Mouse (Mus musculus): ENCODE results near the gene Ttc41.

The Ttc41 gene

DNA sequence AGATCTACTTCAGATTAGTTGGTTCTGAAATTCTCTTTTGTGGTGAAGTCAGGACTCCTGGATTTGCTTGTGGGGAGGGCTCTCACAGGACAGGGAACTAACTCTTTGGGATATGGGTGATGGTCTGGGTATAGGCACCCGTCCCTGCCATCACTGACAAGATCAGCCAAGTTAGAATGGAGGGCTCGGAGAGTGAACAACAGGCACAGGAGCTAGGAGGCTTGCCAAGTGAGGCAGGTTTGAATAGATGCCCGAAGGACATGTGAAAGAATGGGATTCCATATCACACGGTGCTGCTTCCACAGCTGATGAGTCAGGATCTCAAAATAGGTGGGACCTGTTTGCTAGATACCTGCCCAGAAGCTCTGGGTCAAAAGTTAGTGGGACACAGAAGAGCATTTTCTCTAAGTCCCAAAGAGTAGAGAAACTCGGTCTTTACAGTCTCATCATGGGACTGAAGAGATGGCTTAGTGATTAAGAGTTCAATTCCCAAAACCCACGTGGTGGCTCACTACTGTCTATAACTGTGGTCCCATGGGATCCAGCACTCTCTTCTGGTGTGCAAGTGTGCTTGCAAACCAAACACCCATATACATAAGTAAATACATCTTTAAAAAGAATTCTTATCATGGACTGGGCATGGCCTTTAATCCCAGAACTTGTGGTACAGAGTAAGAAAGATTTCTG is 50.3 kb downstream of the Ttc41 start:
- DNase-seq (ENCODE audit: low spot score in 2 of 2) = no peak

DNA sequence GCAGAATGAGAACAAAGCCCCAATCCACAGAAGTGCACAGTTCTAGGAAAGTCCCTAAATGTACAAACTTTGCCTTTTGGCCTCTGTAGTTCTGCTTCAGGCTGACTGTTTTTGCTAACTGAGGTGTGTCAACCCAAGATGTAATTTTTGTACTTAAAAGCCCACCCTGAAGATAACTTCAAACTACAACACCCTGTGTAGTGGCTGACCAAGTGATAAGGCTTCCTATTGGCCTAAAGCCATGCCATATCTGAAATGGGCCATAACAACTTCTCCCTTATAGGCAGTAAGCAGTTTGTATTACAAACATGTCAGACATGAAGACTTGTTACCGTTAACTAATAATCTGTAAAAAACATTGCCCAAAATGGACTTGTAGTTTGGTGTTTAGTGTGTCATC is 52.1 kb downstream of the Ttc41 start:
- no peak for DNase-seq (ENCODE audit: low spot score in 2 of 2)

DNA sequence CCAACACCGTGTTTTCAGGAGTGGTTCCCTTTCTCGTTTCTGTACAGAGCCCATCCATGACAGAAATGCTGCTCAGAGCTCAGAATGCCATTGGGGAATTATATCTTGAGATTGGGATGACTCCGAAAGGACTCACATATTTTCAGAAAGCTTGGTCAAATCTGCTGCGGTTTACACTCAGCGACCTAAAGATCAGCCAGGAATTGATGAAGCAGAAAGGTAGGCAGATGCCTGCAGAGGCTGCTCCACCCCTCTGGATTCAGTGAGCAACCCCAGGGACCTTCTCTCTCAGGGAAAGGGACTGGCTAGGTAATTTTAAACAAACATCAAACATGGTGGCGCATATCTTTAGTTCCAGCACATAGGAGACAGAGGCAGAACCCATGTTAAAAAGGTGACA is 52.6 kb downstream of the Ttc41 start:
- DNase-seq (ENCODE audit: low spot score in 2 of 2) = no peak

DNA sequence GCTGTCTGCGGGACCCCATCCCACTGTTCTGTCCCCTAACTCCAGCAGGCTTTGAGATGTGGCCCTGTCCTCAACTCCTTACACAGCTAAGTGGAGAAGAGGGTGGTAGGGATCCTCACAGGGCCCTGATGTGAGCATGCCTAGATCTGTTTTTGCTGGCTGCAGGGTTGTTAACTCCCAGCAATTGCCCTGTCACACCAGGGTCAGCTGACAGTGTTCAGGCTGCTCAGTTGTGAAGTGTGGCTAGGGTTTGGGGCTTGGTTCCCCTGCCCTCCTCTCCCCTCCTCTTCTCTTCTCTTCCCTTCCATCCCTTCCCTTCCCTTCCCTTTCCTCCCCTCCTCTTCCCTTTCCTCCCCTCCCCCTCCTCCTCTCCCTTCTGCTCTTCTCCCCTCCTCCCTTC is 55.6 kb downstream of the Ttc41 start:
- no peak for DNase-seq (ENCODE audit: low spot score in 2 of 2)

DNA sequence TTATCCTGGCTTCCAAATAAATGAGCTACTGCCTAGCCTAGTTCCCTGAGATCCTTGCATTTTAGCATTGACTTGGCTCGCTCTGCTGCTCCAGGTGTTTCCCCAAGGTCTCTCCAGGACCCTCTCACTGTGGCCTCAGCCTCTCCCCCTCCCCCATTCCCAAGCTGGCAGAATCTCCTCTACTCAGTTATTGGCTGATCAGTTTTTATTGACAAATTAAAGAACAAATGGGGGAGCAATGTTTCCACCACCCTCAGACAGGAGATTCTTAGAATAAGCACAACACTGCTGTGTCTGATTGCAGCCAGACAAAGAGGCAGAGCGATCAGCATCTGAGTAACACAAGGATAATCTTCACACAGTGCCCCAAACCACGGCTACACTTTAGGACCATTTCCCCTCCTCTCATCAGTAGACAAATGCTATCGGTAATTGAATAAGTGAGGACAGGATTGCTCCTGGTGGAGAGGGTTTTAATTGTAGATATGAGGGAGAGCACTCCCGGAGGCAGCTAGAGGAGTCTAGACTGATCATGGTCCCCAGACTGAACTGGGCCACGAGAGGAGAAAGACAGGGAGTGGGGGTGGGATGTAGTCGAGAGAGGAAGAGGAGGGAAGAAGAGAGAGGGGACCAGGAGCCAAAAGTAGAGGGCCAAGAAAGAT is 56.2 kb downstream of the Ttc41 start:
- DNase-seq (ENCODE audit: low spot score in 2 of 2) = no peak

DNA sequence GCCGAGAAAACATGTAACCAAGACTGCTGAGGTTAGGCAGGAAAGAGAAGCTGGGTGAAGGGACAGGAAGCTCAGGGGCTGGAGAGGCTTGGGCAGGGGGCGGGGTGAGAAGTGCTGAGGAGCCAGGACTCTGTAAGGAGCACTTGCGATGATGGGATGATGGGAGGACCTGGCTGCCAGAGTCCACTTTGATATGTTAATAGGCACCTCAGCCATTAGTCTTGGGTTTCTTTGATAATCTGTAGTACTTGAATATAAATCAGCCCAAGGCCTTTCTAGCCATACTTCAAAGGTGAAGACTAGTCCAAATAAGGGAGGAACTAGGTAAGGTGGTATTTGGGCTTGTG is 56.7 kb downstream of the Ttc41 start:
- DNase-seq (ENCODE audit: low spot score in 2 of 2) = no peak

DNA sequence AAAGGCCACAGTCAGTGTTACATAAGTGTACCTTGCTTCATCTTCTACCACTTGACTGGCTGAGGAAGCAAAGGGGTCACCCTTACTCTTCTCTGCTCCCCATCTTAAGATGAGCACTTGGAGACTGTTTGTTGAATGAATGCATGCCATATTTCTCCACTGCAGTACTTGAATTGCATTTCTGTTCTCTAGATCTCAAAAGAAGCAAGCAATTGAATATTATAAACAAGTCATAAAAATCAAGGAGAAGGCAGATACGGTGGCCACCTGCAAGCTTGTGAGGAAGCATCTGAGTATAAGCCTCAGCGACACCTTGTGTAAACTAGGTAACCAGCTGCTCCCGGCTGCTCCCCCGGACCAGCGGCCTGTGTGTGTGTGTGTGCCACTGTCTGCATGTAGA is 58.1 kb downstream of the Ttc41 start, which contains the start of gene Gm49358:
Gene Gm49358, plus strand, starts transcription at position 301 of the 400 bp plus-strand sequence.
- no peak for DNase-seq (ENCODE audit: low spot score in 2 of 2)

DNA sequence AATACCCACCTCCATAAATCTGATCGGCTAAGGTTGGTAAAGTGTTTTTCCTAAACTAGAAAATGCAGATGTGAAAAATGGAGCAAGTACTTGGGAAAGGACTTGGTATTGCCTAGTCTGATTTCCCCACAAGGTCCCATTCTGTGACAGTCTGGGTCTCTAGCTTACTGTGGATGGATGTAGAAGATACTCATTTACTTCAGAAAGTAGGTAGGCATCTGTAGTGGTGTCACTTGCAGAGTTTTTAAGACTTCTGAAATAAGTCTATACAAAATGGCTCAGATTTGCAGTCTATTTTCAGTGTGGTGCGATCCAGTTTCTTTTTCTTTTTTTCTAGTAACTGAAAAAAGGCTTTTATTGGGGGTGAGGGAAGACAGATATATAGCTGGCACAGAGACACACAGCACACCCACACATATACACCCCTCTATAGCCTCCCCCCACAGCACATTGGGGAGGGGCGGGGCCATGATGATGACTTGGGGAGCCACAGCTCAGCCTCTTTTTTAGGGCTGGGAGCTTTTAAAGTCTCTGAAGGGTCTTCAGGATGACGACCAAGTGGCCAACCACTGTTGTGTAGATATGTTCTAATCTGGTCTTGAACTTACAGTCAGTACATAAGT is 59.8 kb downstream of the Ttc41 start:
- DNase-seq (ENCODE audit: low spot score in 2 of 2) = no peak

DNA sequence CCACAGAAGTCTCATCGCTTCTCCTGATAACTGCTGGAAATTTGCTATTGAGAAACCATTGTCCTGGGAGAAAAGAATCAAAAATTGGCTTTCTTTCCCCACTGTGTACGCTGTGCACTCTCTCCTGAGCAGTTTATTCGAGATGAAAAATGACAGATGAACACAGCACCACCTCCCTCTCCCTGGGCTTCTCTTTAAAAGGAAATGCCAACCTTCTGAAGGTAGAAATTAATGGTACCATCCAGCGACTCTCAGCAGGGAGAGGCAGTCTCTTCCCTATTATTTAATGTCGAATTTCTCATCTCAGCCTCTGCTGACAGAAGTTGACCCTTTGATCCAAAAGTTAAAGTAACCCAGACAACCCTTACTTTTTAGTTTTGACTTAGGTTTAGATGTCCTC is 63.6 kb downstream of the Ttc41 start:
- no peak for DNase-seq (ENCODE audit: low spot score in 2 of 2)

DNA sequence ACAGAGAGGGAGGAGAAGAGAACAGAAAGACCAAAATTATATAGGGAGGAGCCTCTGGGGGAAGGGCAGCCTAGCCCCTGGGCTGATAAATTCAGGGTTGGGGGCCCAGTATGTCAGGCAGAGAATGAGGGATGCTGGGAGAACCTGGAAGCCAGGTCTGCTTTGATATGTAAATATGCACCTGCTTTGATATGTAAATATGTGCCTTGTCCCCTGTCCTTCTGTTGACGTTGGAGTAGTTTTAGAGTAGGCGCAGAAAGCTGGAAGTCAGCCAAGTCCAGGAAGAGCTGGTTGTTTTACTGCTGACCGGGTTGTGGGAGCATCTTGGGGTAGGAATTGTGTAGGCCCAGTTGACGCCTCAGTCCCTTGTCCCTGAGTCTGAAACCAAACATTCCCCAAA is 64.2 kb downstream of the Ttc41 start:
- DNase-seq (ENCODE audit: low spot score in 2 of 2) = no peak

DNA sequence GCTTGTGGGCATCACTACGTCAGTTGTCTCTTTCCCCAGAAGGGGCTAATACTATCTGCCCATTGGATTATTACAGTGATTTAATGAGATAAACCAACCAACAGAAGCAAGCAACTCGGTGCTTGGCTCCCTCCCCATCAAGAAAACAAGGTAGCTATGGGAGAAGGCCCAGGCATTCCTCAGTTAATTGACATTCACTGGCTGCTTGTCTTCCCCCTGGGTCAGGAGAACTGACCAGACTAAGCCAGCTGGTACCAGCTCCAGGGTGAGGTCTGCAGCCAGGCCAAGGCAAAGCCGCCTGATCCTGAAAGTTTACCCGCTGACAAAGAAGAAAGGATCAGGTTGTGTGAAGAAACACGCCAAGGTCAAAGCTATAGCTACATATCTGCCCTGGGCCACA is 66.1 kb downstream of the Ttc41 start:
- DNase-seq (ENCODE audit: low spot score in 2 of 2) = no peak

DNA sequence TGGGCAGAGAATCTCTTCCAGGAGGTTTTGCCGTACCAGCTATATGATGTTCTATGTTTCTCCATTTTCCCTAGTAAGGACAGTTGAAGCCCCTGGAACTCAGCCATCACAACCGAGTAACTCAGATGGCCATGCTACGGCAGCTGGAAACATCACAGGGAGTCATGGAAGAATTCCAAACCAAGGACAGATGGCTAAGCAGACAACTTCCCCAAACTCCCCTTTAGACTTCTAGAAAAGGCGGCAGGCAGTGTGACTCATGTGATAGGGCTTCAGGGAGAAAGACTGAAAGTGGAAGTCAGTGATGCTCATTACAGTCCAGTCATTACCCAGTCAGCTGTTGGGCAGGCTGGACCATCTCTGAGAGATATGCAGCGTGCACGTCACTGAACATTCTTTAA is 66.6 kb downstream of the Ttc41 start:
- DNase-seq (ENCODE audit: low spot score in 2 of 2) = no peak

DNA sequence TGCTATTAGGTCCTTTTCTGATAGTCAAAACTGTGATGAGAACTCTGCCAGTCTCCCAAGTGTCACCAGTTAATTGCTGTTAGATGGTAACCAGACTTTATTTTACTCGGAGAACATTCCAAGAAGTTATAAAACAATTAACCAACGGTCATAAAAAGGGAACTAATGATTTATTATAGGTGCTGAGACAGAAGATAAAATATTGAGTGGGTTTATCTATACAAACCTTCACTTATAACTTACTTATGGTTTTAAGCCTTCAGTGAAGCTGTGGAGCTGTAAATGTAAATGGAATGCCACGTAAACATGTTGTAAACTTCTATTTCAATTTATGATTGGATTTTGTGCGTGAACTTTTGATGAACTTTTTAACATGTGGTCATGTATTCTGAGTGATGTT is 67.7 kb downstream of the Ttc41 start:
- no peak for DNase-seq (ENCODE audit: low spot score in 2 of 2)

DNA sequence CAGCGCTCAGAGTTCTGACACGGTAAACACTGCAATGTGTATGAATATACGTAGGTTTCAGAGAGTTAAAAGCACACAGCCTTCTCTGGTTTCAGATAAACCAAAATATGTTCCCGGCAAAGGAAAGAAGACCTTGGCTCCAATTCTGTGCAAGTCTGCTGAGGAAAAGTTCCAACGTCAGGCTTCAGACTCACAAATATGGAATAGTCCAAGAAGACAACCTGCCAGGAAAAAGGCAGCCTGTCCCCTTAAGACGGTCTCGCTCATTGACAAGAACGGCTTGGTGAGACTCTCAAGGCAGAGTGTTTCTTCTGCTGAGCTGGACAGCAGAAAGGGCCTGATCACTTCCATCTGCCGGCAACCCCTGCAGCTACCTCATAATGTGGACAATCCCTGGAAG is 70.7 kb downstream of the Ttc41 start:
- no peak for DNase-seq (ENCODE audit: low spot score in 2 of 2)

DNA sequence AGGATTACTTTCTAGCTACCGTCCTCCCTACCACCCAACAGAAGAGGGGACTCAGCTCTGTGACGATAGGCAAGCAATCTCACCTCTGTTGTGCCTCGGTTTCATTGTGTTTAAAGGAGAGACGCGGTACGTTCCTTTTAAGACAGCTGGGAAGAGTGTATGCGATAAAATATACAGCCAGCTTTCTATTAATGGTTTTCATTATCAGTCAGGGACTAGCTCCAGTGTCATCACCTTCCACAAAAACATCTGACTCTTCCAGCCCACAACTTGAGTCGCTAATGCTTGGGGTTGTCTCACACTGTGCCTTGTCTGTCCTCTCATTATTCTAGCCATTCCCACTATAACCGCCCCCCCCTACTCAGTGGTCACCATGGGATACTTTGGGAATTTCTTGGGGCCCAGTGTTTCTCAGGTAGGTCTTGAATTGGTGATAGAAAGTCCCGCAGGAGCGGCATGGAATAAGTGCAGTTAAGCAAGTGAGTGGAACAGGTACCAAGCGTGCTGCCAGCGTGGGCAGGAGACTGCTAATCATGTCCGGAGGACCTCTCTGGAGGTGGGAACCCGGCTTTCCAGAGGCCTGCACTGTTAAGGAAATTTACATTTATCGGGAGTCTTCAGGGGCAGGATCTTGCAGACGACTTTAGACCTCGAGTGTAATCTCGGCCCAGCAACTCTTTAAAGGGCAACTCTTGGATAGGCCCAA is 72.2 kb downstream of the Ttc41 start:
- DNase-seq (ENCODE audit: low spot score in 2 of 2) = peak in 1 of 2 experiments; percentile 14

DNA sequence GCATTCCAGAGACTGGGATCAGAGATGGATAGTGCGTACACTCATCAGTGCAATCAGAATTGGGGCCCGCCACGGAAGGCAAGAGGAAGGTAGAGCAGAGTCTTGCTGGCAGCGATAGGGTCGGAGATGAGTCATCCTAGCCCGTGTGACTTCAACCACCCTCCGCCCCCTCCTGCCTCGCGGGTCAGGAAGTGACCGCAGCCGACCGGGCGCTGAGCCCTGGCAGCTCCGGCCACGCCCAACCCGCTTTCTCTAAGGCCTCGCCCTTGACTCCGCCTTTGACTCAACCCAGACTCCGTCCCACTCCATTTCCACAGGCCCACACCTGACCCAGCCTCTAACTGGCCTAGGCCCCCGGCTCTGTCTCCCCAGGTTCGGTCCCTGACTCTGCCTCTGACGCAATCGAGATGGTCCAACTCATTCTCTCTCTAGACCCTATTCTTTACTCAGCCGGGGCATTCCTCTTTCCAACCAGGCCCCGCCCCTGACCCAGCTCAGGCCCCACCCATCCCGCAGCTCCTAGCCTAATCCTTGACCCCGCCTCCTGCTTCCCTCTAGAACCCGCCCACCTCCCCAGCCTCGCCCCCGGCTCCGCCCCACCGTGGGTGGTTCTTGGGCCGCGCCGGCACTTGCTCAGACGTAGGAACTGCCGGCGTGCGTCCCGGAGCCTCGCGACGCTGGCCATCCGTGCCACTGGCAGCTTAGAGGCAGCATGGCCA is 72.9 kb downstream of the Ttc41 start, which contains the start of gene Nt5dc3:
Gene Nt5dc3, plus strand, starts transcription at position 608 of the 719 bp plus-strand sequence.
- peak; percentile 96 for DNase-seq (ENCODE audit: low spot score in 2 of 2)

DNA sequence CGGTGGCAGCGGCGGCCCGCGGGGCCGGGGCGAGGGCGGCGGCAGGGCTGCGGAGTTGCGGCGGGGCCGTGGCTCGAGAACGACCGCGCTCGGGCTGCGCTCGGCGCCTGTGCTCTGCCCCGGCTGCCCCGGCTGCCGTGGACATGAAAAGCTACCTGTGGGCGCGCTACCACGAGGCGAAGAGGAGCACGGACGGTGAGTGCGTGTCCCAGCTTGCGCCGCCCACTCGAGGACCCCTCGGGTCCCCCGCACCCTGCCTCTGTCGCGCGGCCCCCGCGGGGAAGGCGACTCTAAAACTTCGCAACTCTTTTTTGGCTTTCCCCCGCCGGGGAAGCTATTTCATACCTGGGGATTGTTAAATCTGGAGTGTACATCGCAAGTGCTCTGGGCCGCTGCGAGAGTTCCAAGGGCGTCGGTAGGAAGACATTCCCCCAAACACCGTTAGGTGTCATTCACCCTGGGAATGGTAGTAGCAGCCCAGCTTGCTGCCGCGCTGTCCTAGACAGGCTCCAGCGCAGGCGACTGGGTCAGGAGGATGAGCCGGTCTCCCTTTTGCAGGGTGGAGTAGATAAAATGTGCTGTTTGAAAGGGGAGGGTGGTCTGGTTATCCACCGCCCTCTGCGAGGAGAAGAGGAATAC is 73.6 kb downstream of the Ttc41 start:
- DNase-seq (ENCODE audit: low spot score in 2 of 2) = peak in 1 of 2 experiments; percentile 43

DNA sequence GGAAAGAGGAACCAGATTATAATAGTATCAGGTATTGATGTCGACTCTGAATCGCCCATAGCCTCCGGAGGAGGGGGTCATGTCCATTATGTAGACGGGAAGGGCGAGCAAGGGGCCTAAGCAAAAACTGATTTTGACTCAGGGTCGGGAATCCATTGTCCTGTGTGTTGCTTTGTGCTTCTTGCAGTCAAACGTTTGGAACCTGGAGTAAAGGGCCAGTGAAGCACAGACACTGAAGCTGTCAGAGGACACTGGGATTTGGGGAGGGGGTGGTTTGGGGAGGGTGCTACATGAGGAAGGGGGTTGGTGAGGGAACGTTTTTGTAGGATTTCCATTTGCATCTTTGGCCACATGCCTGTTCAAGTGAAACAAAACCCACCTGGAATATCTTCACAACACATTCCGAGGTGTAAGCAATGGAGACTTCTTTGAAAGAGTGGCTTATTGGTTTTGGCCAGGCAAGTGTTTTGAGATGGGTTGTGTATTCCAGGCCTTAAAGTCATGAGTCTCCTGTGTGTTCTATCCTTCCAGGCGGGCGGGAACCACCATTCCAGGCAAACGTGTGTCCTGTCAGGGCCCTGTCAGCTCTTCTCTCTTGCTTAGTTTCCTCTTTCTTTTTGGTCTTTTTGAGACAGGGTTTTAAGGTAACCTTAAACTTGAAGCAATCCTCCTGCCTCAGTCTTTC is 74.3 kb downstream of the Ttc41 start:
- DNase-seq (ENCODE audit: low spot score in 2 of 2) = no peak

DNA sequence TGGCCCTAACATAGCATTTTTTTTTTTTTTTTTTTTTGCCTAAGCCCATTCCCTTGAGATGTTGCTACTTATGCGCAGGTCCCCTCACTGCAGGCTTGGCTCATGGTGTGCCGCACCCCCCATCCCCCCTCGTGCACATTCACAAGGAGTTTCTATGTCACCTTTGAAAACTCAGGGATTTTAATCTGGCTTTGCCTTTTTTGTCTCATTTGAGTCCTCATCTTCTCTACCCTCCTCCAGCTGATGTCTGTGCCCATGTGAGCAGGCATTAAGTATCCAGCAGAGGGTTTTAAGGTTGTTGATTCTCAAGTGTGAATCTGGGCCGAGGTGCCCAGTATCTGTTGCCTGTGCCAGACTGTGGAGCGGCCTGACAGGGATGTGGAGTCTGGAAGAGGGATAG is 76.0 kb downstream of the Ttc41 start:
- DNase-seq (ENCODE audit: low spot score in 2 of 2) = no peak

DNA sequence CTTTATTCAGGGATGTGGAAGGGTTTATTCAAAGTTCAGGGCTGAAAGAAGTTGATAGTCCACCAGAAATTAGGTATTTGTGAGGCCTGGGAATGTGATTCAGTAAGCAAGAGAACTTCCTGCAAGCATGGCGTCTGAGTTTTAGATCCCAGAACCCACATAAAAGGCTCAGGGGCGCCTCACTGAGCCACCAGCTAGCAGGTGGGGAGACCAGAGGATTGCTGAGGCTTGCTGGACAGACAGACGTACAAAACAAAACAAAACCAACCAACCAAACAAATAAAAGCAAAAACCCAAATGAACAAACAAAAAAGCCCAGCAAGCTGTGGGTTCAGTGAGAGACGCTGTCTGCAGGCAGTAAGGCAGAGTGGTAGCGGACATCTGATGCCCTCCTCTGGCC is 77.0 kb downstream of the Ttc41 start:
- no peak for DNase-seq (ENCODE audit: low spot score in 2 of 2)

DNA sequence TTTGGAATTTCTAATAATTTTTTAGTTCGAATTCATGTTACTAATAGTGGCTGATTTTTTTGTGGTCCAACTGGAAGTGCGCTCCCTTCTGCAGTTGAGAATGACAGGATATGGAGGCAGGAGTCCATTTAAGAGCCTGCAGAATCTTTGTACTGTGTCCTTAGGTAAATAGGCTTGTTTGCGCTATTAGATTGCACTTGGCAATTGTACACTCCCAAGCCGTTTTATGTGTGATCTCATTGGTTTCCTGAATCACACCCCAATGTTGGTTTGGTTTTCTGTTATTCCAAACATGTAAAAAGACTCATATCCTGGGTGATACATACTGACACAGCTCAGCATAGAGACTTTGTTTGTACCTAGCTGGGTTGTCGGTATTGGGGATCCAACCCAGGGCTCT is 78.0 kb downstream of the Ttc41 start:
- no peak for DNase-seq (ENCODE audit: low spot score in 2 of 2)
